Mouse (Mus musculus): ENCODE measurements at regions not wholly inside any gene's neighbourhood (a gene's known extent, or its start where the extent isn't known, plus 50 kb on each side); places are given as distances from the start of the nearest gene placed in this dataset.

DNA sequence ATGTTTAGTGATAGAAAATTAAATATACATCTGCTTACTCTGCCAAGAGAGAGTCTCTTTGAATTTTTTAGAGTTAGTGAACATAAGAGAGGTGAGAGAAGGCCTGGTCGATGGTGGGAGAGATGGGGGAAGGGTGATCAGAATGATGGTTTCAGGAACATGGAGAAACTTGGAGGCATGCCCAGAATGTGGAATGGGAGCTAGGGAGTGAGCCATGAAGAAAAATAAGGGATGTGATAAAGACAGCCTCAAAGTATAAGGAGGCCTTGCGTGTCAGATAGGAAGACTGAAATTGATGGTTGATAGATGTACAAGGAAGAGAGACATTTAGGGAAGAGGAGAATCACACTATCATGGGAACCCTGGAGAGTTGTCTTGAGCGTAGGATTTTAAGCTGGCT, 354.6 kb downstream of the Osr1 start:
- Histone ChIP-seq H3K4me1 (ENCODE audit: control insufficient read depth, insufficient read depth, low read depth, low read length) (no peaks in the 10 kb centered on the region), H3K4me3 (ENCODE audit: low read length) (no peak overlapping the region), H3K4me2 (ENCODE audit: low read length) (no peak overlapping the region), H3K9ac (ENCODE audit: low read depth, low read length) (no peak overlapping the region), H3K36me3 (ENCODE audit: control insufficient read depth, insufficient read depth, low read length) (no peaks in the 10 kb centered on the region), H3K27ac (ENCODE audit: low read depth, low read length) (no peak overlapping the region), H3K27me3 (replicated peaks; ENCODE audit: control insufficient read depth, insufficient read depth, low read length) (no peaks in the 10 kb centered on the region), H3K9me3 (ENCODE audit: control insufficient read depth, low read length) (no peaks in the 10 kb centered on the region)
- no peak for ATAC-seq
- 71% methylated on average over 3 of the region's 3 CpGs for WGBS

DNA sequence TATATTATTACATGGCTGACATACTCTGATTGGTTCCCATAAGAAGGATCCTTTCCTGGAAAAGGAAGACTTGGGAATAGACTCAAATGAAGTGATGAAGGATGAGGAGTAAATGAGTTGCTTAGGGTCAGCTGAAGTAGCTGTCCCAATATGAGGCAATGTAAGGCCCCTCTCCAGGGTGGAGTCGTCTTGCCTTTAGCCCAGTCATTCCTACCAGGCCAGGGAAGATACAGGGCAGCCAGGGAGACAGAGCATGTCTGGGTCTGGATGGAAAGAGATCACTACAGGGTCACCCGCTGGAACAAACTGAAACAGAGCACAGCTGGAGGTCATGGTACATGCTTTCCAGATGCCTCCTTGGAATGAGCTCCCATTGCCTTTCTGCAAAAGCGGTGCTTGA, 364.2 kb downstream of the Osr1 start:
- no peak overlapping the region for H3K9ac ChIP-seq (ENCODE audit: low read depth, low read length)
- WGBS = 85% methylated on average over 3 of the region's 3 CpGs
- H3K9me3 ChIP-seq (ENCODE audit: control insufficient read depth, low read length) = no peaks in the 10 kb centered on the region
- no peak overlapping the region for H3K4me3 ChIP-seq (ENCODE audit: low read length)
- no peak overlapping the region for H3K27ac ChIP-seq (ENCODE audit: low read depth, low read length)
- H3K36me3 ChIP-seq (ENCODE audit: control insufficient read depth, insufficient read depth, low read length) = no peaks in the 10 kb centered on the region
- no peak overlapping the region for H3K4me2 ChIP-seq (ENCODE audit: low read length)
- no peaks in the 10 kb centered on the region for H3K27me3 ChIP-seq (replicated peaks; ENCODE audit: control insufficient read depth, insufficient read depth, low read length)
- no peak for ATAC-seq
- H3K4me1 ChIP-seq (ENCODE audit: control insufficient read depth, insufficient read depth, low read depth, low read length) = no peaks in the 10 kb centered on the region

DNA sequence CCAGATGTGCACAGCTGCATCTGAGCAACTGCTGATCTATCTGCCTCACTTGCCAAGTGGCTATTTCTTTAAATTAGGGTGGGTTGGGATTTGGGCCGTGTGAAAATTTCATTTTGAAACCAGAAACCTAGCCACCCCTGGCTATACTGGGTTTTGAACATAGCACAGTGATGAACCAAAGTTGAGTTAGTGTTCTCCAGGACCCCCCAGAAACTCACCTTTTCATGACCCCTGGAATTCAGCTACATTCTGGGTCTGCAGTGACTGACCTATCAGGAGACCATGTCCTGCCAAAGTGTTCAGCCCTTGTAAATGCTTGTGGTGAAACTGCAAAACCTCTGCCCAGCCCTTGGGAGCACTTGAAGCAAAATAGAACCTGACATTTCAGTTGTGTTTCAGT, 371.4 kb downstream of the Osr1 start:
- no peaks in the 10 kb centered on the region for H3K9me3 ChIP-seq (ENCODE audit: control insufficient read depth, low read length)
- no peak overlapping the region for H3K4me3 ChIP-seq (ENCODE audit: low read length)
- H3K9ac ChIP-seq (ENCODE audit: low read depth, low read length) = no peak overlapping the region
- no peak for ATAC-seq
- H3K36me3 ChIP-seq (ENCODE audit: control insufficient read depth, insufficient read depth, low read length) = no peaks in the 10 kb centered on the region
- H3K27ac ChIP-seq (ENCODE audit: low read depth, low read length) = no peak overlapping the region
- 53% methylated on average over 1 of the region's 1 CpGs for WGBS
- H3K27me3 ChIP-seq (replicated peaks; ENCODE audit: control insufficient read depth, insufficient read depth, low read length) = no peaks in the 10 kb centered on the region
- H3K4me2 ChIP-seq (ENCODE audit: low read length) = no peak overlapping the region
- no peaks in the 10 kb centered on the region for H3K4me1 ChIP-seq (ENCODE audit: control insufficient read depth, insufficient read depth, low read depth, low read length)

DNA sequence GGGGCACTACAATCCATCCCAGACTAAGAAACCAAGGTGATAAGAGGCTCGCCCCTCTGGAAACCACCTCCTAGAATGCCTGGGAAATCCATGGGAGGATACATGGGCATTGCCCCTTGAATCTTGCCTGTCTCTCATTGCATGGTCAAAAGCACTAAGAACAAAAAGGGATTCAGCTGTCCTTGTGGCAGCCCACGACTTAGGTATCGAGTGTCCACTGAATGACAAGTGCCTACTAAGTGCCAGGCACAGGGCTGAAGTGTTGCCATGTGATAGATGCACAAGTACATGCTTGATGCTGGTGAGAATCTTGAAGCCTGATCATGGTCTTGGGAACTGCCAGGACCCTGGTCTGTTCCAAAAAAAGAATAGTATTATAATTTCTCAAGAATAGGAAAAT, 371.9 kb downstream of the Osr1 start:
- no peak overlapping the region for H3K27ac ChIP-seq (ENCODE audit: low read depth, low read length)
- H3K9ac ChIP-seq (ENCODE audit: low read depth, low read length) = no peak overlapping the region
- H3K4me2 ChIP-seq (ENCODE audit: low read length) = no peak overlapping the region
- H3K27me3 ChIP-seq (replicated peaks; ENCODE audit: control insufficient read depth, insufficient read depth, low read length) = no peaks in the 10 kb centered on the region
- no peak for ATAC-seq
- no peak overlapping the region for H3K4me3 ChIP-seq (ENCODE audit: low read length)
- H3K36me3 ChIP-seq (ENCODE audit: control insufficient read depth, insufficient read depth, low read length) = no peaks in the 10 kb centered on the region
- 89% methylated on average over 3 of the region's 3 CpGs for WGBS
- H3K9me3 ChIP-seq (ENCODE audit: control insufficient read depth, low read length) = no peaks in the 10 kb centered on the region
- no peaks in the 10 kb centered on the region for H3K4me1 ChIP-seq (ENCODE audit: control insufficient read depth, insufficient read depth, low read depth, low read length)

DNA sequence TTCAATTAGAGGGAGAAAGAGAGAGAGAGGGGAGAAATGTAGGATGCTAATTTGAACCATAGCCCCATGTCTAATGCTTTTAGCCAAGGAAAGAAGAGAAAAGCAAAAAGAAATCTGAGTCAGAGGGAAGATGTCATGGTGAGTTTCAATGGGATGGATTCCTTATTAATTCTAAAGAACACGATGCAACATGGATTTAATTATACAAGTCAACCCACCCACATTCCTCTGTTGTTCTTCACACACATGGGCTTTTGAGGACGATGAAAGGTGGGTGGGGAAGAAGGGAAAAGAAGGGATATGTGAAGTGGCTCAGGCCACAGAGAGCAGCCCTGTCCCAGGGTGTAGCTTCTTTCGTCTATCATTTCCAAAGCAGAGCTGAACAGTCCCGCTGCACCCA, 378.9 kb downstream of the Osr1 start:
- ATAC-seq = no peak
- Histone ChIP-seq H3K36me3 (ENCODE audit: control insufficient read depth, insufficient read depth, low read length) (no peaks in the 10 kb centered on the region), H3K27me3 (replicated peaks; ENCODE audit: control insufficient read depth, insufficient read depth, low read length) (no peaks in the 10 kb centered on the region), H3K4me1 (ENCODE audit: control insufficient read depth, insufficient read depth, low read depth, low read length) (no peaks in the 10 kb centered on the region), H3K9me3 (ENCODE audit: control insufficient read depth, low read length) (no peaks in the 10 kb centered on the region), H3K4me3 (ENCODE audit: low read length) (no peak overlapping the region), H3K27ac (ENCODE audit: low read depth, low read length) (no peak overlapping the region), H3K9ac (ENCODE audit: low read depth, low read length) (no peak overlapping the region), H3K4me2 (ENCODE audit: low read length) (no peak overlapping the region)
- WGBS = 45% methylated on average over 4 of the region's 4 CpGs

DNA sequence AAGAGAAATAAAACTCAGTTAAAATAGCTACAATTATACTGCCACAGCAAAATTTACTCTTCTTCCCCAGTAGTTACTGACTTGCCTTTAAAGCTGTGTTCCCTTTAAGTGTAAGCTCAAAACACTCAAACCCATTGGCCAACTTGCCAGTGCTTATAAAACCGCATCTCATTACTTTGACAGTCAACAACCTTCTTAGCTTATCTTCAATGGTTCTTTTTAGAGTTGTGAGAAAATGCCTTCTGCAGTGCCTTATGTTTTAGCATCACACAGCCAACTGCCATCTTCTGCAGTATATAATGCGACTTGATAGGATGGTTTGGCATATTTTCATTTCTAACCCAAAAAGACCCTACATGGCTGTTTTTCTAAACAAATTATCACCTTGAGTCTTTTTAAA, 382.5 kb downstream of the Osr1 start:
- no peaks in the 10 kb centered on the region for H3K9me3 ChIP-seq (ENCODE audit: control insufficient read depth, low read length)
- H3K36me3 ChIP-seq (ENCODE audit: control insufficient read depth, insufficient read depth, low read length) = no peaks in the 10 kb centered on the region
- 95% methylated on average over 2 of the region's 2 CpGs for WGBS
- no peaks in the 10 kb centered on the region for H3K4me1 ChIP-seq (ENCODE audit: control insufficient read depth, insufficient read depth, low read depth, low read length)
- no peak overlapping the region for H3K4me3 ChIP-seq (ENCODE audit: low read length)
- H3K9ac ChIP-seq (ENCODE audit: low read depth, low read length) = no peak overlapping the region
- no peaks in the 10 kb centered on the region for H3K27me3 ChIP-seq (replicated peaks; ENCODE audit: control insufficient read depth, insufficient read depth, low read length)
- H3K4me2 ChIP-seq (ENCODE audit: low read length) = no peak overlapping the region
- no peak overlapping the region for H3K27ac ChIP-seq (ENCODE audit: low read depth, low read length)
- no peak for ATAC-seq

DNA sequence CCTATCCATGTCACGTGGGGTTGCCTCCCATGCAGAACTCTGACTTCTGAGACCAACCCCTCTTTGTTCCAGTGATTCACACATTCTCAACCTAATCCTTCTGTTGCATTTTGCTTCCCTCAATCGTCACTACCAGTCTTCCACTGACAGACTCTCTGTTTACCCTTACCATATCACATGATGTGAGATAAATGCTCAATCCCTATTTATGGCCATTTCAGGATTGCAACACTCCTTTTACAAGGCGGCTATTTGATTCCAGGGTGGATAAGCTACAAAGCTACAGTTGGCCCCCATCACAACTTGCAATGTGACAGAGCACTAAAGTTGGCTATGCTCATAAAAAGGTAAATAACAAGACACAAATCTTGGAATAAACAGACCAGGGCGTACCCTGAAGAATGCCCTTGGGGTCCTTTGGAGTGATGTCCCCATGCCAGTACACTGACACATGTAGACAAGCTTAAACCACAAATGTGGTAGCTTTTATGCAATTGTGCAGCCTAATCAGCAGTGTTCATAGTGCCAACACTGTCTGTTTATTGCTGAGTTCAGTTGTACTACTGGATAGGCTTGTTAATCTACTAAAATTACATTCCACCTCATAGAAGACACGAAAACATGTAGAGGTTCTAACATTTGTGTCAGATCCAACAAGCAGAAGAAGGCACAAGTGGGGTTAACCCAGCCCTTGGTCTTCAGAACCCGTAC, 384.4 kb downstream of the Osr1 start:
- no peaks in the 10 kb centered on the region for H3K27me3 ChIP-seq (replicated peaks; ENCODE audit: control insufficient read depth, insufficient read depth, low read length)
- no peaks in the 10 kb centered on the region for H3K4me1 ChIP-seq (ENCODE audit: control insufficient read depth, insufficient read depth, low read depth, low read length)
- no peaks in the 10 kb centered on the region for H3K36me3 ChIP-seq (ENCODE audit: control insufficient read depth, insufficient read depth, low read length)
- H3K4me2 ChIP-seq (ENCODE audit: low read length) = no peak overlapping the region
- no peak overlapping the region for H3K9ac ChIP-seq (ENCODE audit: low read depth, low read length)
- no peak overlapping the region for H3K4me3 ChIP-seq (ENCODE audit: low read length)
- H3K9me3 ChIP-seq (ENCODE audit: control insufficient read depth, low read length) = no peaks in the 10 kb centered on the region
- 88% methylated on average over 6 of the region's 6 CpGs for WGBS
- H3K27ac ChIP-seq (ENCODE audit: low read depth, low read length) = no peak overlapping the region
- ATAC-seq = no peak

DNA sequence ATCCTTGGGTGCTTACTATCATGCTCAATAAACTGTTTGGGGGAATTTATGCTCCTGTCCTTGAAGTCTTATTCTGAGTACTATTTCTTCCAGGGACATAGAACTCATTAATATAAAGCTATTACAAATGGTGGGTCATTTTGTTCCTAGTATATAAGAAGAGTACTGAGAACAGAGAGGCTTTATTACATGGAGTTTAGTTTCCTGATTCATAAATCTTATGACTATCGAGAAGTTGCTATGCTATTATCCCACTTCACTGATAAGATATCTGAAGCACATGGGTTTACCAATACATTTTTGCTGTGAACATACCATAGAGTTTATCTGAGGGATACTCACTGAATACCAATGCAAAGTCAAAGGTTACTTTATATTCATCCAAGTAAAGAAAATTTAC, 399.5 kb downstream of the Osr1 start:
- H3K4me3 ChIP-seq (ENCODE audit: low read length) = no peak overlapping the region
- H3K9ac ChIP-seq (ENCODE audit: low read depth, low read length) = no peak overlapping the region
- no peak overlapping the region for H3K27ac ChIP-seq (ENCODE audit: low read depth, low read length)
- no peak overlapping the region for H3K4me2 ChIP-seq (ENCODE audit: low read length)
- WGBS = 100% methylated on average over 1 of the region's 1 CpGs
- ATAC-seq = no peak
- H3K4me1 ChIP-seq (ENCODE audit: control insufficient read depth, insufficient read depth, low read depth, low read length) = no peaks in the 10 kb centered on the region
- no peaks in the 10 kb centered on the region for H3K36me3 ChIP-seq (ENCODE audit: control insufficient read depth, insufficient read depth, low read length)
- no peaks in the 10 kb centered on the region for H3K9me3 ChIP-seq (ENCODE audit: control insufficient read depth, low read length)
- H3K27me3 ChIP-seq (replicated peaks; ENCODE audit: control insufficient read depth, insufficient read depth, low read length) = no peaks in the 10 kb centered on the region

DNA sequence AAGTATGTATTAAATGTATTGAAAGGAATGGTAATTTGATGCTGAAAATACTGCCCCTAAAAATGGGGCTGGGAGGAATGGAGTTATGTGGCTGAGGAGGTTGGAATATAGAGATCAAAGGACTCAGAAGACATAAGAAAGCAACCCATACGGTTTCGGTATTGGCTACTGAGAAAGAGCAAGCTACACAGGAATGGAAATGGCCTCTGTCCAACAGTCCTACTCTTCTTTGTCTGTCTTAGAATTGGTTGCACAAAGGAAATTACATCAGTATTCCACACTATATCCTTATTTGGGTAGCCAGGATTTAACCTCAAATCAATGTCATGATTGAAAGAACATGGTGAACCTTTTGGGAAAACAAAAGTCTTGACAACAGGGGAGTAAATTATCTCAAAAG, 399.0 kb upstream of the Nt5c1b start:
- H3K9ac ChIP-seq (ENCODE audit: low read depth, low read length) = no peak overlapping the region
- no peaks in the 10 kb centered on the region for H3K27me3 ChIP-seq (replicated peaks; ENCODE audit: control insufficient read depth, insufficient read depth, low read length)
- H3K4me2 ChIP-seq (ENCODE audit: low read length) = no peak overlapping the region
- no peak for ATAC-seq
- WGBS = 54% methylated on average over 2 of the region's 2 CpGs
- H3K9me3 ChIP-seq (ENCODE audit: control insufficient read depth, low read length) = no peaks in the 10 kb centered on the region
- no peaks in the 10 kb centered on the region for H3K36me3 ChIP-seq (ENCODE audit: control insufficient read depth, insufficient read depth, low read length)
- H3K4me3 ChIP-seq (ENCODE audit: low read length) = no peak overlapping the region
- no peak overlapping the region for H3K27ac ChIP-seq (ENCODE audit: low read depth, low read length)
- H3K4me1 ChIP-seq (ENCODE audit: control insufficient read depth, insufficient read depth, low read depth, low read length) = no peaks in the 10 kb centered on the region

All from hindbrain, embryonic 16.5 days (tissue).